Mouse (Mus musculus) midbrain, embryonic 10.5 days (tissue): ENCODE results near the gene Mycl. TPM values are rescaled to one million over a fixed set of nuclear protein-coding genes. Genes with fewer than 3 reads are reported as not detected.
"Not testable (repeated sequence)": the region's sequence is repeated elsewhere in the genome, so short reads cannot be mapped to it uniquely, and the experiment has no call there.

Source experiments
- DNase-seq: peaks from one replicate; pipeline ENCODE4 v3.0.0-alpha.2; 2017; ENCODE audit warnings: low spot score
- H3K27ac ChIP-seq: fragments of 300-500 bp; sonication (generic); replicated peaks from 2 replicates; pipeline ENCODE4 v1.5.1; 2016; ENCODE audit warnings: mild to moderate bottlenecking
- H3K27me3 ChIP-seq: fragments of 300-500 bp; sonication (generic); 2 replicates; pipeline ENCODE4 v1.6.1; 2016; ENCODE audit warnings: low read depth, mild to moderate bottlenecking; ENCODE audit not compliant: poor library complexity, severe bottlenecking
- H3K36me3 ChIP-seq: fragments of 300-500 bp; sonication (generic); 2 replicates; pipeline ENCODE4 v1.6.1; 2016; ENCODE audit warnings: mild to moderate bottlenecking, moderate library complexity
- H3K4me1 ChIP-seq: fragments of 300-500 bp; sonication (generic); 2 replicates; pipeline ENCODE4 v1.6.1; 2016
- H3K4me3 ChIP-seq: fragments of 300-500 bp; sonication (generic); 2 replicates; pipeline ENCODE4 v1.5.1; 2016; ENCODE audit warnings: mild to moderate bottlenecking, moderate library complexity
- H3K9me3 ChIP-seq: fragments of 300-500 bp; sonication (generic); replicated peaks from 2 replicates; pipeline ENCODE4 v1.6.1; 2016; ENCODE audit warnings: mild to moderate bottlenecking
- WGBS: fragments of 180-500 bp; shearing (Covaris S2); methylation state at CpG from one replicate; pipeline ENCODE4 v1.1.7; 2016; 5-methylcytosine and 5-hydroxymethylcytosine counted together
- polyA plus RNA-seq: library from polyadenylated mRNA; unstranded; fragments of >200 nt; fragmentation: Nextera tagmentation; extraction: Ambion mirVana; gene quantifications from 2 replicates; pipeline ENCODE4 v1.2.1, GENCODE M21; 2016

Mycl gene
- polyA plus RNA-seq, 1 experiment from 2014 or later: 82.4 TPM

GRCm38 (mm10) chr4:123005054-123005966 lies 9.9 kb downstream of the Mycl start:
- peaks cover 39% of the 10 kb centered on the region for H3K36me3 ChIP-seq
- peak overlapping the region; percentile 81 for H3K27ac ChIP-seq
- no peaks in the 10 kb centered on the region for H3K9me3 ChIP-seq
- peak; percentile 55 for DNase-seq
- H3K27me3 ChIP-seq: no peaks in the 10 kb centered on the region
- 0 out of 2 replicates have a peak overlapping the region, but pooled peaks have one; percentile 11 for H3K4me3 ChIP-seq
- WGBS: 33% methylated on average over 15 of the region's 15 CpGs
- H3K4me1 ChIP-seq: peaks cover 63% of the 10 kb centered on the region

- 86% methylated on average over 4 of the region's 4 CpGs for WGBS
Measured at GRCm38 (mm10) chr4:123012501-123012900, 17.0 kb downstream of the Mycl start.

GRCm38 (mm10) chr4:123013346-123013945 lies 18.0 kb downstream of the Mycl start:
- DNase-seq: no peak
- H3K4me1 ChIP-seq: peaks cover 59% of the 10 kb centered on the region
- peak overlapping the region; percentile 97 for H3K27ac ChIP-seq
- H3K9me3 ChIP-seq: no peaks in the 10 kb centered on the region
- 27% methylated on average over 5 of the region's 5 CpGs for WGBS
- peak overlapping the region; percentile 38 for H3K4me3 ChIP-seq
- H3K27me3 ChIP-seq: no peaks in the 10 kb centered on the region
- H3K36me3 ChIP-seq: peaks cover 2% of the 10 kb centered on the region

More at GRCm38 (mm10) chr4:123012501-123012900, 17.0 kb downstream of the Mycl start:
- peaks cover 49% of the 10 kb centered on the region for H3K4me1 ChIP-seq
- not testable (repeated sequence) for H3K4me3 ChIP-seq, H3K9me3 ChIP-seq, H3K36me3 ChIP-seq, H3K27me3 ChIP-seq, DNase-seq
- peak overlapping the region; percentile 97 for H3K27ac ChIP-seq

DNA sequence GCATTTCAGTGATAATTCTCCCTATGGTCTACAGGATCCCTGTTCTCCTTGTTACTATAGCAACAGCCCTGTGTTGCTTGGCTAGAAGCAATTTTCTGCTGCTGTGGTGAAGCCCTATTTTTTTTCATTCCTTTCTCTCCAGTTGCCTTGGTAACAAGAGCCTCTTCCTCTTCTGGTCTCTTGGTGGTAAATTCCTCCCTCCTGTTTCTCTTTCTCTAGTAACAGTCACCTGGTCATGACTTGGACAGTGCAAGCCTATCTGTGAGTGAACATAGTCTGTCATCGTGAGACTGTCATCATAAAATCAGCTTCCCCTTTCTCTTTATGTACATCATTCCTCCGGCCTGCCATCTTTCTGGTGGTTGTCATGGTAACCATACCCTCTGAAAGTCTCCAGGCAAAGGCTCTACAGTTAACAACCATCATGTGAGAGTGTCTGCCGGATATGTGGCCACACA lies 18.5 kb downstream of the Mycl start:
- 23% methylated on average over 3 of the region's 3 CpGs for WGBS
- Histone ChIP-seq H3K9me3 (no peaks in the 10 kb centered on the region), H3K36me3 (peaks cover 7% of the 10 kb centered on the region), H3K4me1 (peaks cover 60% of the 10 kb centered on the region), H3K27me3 (no peaks in the 10 kb centered on the region), H3K4me3 (peak overlapping the region; percentile 38), H3K27ac (peak overlapping the region; percentile 97)
- DNase-seq: peak; percentile 71

DNA sequence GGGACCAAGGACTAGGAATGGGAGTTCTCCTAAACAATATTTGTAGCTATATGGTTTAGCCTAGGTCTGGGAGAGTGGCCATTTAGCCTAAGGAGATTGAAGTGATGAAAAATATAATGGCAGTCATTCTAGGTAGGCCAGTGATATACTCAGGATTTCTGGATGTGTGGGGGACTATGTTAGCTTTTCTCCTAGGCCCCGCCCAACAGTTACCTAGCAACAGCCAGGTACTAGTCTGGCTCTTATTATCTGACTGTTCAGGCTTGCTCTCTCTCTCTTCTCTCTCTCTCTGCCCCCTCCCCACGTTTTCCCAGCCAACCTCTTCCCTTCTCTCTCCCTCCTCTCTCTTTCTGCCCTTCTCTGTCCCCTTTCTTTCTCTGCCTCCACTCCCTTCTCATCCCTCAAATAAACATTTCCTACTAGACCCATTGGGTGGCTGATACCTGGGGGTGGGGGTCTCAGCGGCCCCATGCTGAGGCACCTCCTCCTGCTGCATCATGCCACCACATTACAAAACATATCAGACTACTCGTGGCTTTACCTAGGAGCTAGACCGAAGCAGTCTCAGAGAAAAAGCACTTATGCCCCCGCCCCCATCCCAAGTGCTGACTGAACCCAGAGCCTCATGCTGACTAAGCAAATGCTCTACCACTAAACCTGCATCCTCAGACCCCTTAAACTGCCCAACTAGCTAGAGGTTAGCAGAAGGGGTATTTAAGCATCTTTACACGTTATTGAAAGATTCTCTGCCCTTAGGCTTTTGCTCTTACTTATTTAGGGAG lies 19.2 kb downstream of the Mycl start:
- Histone ChIP-seq H3K9me3 (no peaks in the 10 kb centered on the region), H3K27ac (peak overlapping the region; percentile 97), H3K36me3 (peaks cover 13% of the 10 kb centered on the region), H3K27me3 (no peaks in the 10 kb centered on the region), H3K4me3 (peak overlapping the region; percentile 38), H3K4me1 (peaks cover 65% of the 10 kb centered on the region)
- peak; percentile 41 for DNase-seq
- 16% methylated on average over 7 of the region's 7 CpGs for WGBS

DNA sequence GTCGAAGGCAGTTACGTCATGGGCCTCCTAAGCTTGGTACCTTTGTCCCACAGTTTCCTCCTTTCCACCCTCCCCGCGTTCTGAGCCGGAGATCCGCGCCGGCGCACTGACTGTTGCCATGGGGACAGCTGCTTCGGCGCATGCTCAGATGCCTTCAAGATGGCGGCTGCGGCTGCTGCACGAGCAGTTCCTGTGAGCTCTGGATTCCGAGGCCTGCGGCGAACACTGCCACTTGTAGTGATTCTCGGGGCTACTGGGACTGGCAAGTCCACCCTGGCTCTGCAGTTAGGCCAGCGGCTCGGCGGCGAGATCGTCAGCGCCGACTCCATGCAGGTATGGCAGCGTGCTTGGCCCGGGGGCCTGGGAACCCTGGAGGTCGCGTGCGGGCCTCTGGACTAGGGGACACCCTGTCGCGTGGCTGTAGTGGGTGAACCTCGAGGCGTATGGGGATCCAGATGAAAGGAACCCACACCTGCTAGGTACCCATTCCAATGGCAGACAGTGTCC lies 21.1 kb downstream of the Mycl start, which contains the start of gene Trit1:
Gene Trit1 (plus strand): TSS at position 147 of the 507 bp plus-strand sequence.
- peak within 1 kb of the TSS; percentile 97 for H3K27ac ChIP-seq
- peak; percentile 98 for DNase-seq
- H3K27me3 ChIP-seq: no peaks in the 10 kb centered on the region
- H3K4me3 ChIP-seq: peak within 1 kb of the TSS; percentile 94
- no peaks in the 10 kb centered on the region for H3K9me3 ChIP-seq
- H3K36me3 ChIP-seq: peaks cover 31% of the 10 kb centered on the region
- 0% methylated on average over 34 of the region's 34 CpGs for WGBS
- peaks cover 66% of the 10 kb centered on the region for H3K4me1 ChIP-seq

DNA sequence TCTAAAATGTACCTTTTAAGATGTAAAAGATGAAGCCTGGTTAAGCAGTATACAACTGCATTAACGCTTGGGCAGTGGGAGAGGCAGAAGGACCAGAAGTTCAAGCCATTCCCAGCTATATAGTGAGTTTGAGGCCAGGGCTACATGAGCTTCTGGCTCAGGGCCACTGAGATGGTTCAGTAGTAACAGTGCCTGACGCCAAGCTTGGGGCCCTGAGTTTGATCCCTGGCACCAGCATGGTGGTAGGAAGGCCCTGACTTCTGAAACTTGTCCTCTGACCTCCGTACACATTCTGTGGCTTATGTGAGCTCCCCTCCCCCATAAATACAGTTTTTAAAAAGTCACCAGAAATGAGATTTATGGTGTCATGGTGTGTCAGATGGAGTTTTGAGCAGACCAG lies 26.1 kb downstream of the Mycl start:
- DNase-seq: no peak
- H3K27me3 ChIP-seq: no peaks in the 10 kb centered on the region
- peaks cover 74% of the 10 kb centered on the region for H3K36me3 ChIP-seq
- H3K27ac ChIP-seq: no peak overlapping the region
- no peak overlapping the region for H3K4me3 ChIP-seq
- peaks cover 38% of the 10 kb centered on the region for H3K4me1 ChIP-seq
- WGBS: 94% methylated on average over 3 of the region's 3 CpGs
- no peaks in the 10 kb centered on the region for H3K9me3 ChIP-seq

- Histone ChIP-seq H3K9me3 (no peaks in the 10 kb centered on the region), H3K36me3 (peaks cover 87% of the 10 kb centered on the region), H3K27me3 (no peaks in the 10 kb centered on the region), H3K4me3 (no peak overlapping the region), H3K27ac (no peak overlapping the region), H3K4me1 (peaks cover 28% of the 10 kb centered on the region)
- no peak for DNase-seq
- WGBS: 79% methylated on average over 1 of the region's 1 CpGs
Measured at GRCm38 (mm10) chr4:123022896-123023295, 27.4 kb downstream of the Mycl start.

DNA sequence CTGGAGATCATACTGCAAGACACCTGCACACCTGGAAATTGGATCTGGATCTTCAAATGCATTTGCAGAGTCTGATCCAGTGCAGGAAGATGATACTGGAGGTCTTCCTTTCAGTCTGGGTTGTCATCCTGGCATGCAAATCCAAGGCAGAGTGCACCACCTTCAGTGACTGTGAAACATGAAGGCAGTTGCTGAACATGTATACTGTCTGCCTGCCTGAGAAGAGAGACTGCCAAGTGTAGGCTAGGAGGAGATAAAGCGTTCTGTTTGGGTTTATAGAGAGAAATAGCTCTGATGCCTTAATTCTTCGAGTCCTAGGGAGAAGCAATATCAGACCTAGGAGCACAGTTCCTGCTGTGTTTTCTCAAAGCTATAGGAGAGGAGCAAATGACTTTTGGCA lies 30.0 kb downstream of the Mycl start:
- 94% methylated on average over 2 of the region's 2 CpGs for WGBS

GRCm38 (mm10) chr4:123026161-123026560 lies 30.7 kb downstream of the Mycl start:
- no peak for DNase-seq
- no peaks in the 10 kb centered on the region for H3K27me3 ChIP-seq
- no peaks in the 10 kb centered on the region for H3K9me3 ChIP-seq
- peaks cover 9% of the 10 kb centered on the region; the same call in 1 of the 2 replicates for H3K4me1 ChIP-seq
- H3K4me3 ChIP-seq: no peak overlapping the region
- peaks cover 92% of the 10 kb centered on the region for H3K36me3 ChIP-seq
- 94% methylated on average over 13 of the region's 13 CpGs for WGBS
- H3K27ac ChIP-seq: no peak overlapping the region

More for the DNA sequence above, 30.0 kb downstream of the Mycl start:
- Histone ChIP-seq H3K4me3 (no peak overlapping the region), H3K36me3 (peaks cover 92% of the 10 kb centered on the region), H3K4me1 (0 out of 2 replicates have a peak, but pooled peaks cover 8% of the 10 kb centered on the region), H3K27ac (no peak overlapping the region), H3K9me3 (no peaks in the 10 kb centered on the region), H3K27me3 (no peaks in the 10 kb centered on the region)
- no peak for DNase-seq

DNA sequence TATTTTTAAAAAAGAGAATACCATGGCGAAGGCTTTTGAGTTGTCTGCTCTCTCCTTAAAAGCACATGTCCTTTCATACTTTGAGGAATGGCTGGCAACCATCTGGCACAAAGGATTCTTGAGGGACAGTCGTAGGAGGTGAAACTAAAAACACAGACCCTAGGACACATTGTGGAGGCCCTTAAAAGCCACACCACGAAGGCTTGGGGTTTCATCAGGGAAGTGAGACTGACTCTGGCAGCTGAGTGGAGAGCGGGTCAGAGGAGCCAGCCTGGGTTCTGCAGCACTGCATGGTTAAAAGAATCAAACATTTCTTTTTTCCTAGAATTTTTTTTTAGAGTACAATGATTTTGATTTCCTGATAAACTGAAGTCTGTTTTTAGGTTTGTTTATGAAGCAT lies 31.1 kb downstream of the Mycl start:
- Histone ChIP-seq H3K9me3 (no peaks in the 10 kb centered on the region), H3K4me1 (peaks cover 13% of the 10 kb centered on the region; the same call in 1 of the 2 replicates), H3K27me3 (no peaks in the 10 kb centered on the region), H3K4me3 (no peak overlapping the region), H3K36me3 (peaks cover 92% of the 10 kb centered on the region), H3K27ac (no peak overlapping the region)
- 88% methylated on average over 4 of the region's 4 CpGs for WGBS
- no peak for DNase-seq

GRCm38 (mm10) chr4:123034841-123035240 lies 39.4 kb downstream of the Mycl start:
- H3K27ac ChIP-seq: no peak overlapping the region

More at GRCm38 (mm10) chr4:123034841-123035240, 39.4 kb downstream of the Mycl start:
- H3K4me3 ChIP-seq: no peak overlapping the region
- H3K27me3 ChIP-seq: no peaks in the 10 kb centered on the region
- 86% methylated on average over 2 of the region's 2 CpGs for WGBS
- DNase-seq: no peak
- peaks cover 18% of the 10 kb centered on the region for H3K4me1 ChIP-seq
- peaks cover 82% of the 10 kb centered on the region for H3K36me3 ChIP-seq
- no peaks in the 10 kb centered on the region for H3K9me3 ChIP-seq
